Mouse (Mus musculus) fat pad, adult 2 months (tissue): ENCODE data around the gene Cxcl17.
"Not testable (repeated sequence)": the region's sequence is repeated elsewhere in the genome, so short reads cannot be mapped to it uniquely, and the experiment has no call there.

Experiments
- DNase-seq: peaks from one replicate; pipeline ENCODE4 v3.0.0-alpha.2; 2011; ENCODE audit warnings: low read depth, low spot score; ENCODE audit errors: extremely low read depth

Gene Cxcl17

DNA sequence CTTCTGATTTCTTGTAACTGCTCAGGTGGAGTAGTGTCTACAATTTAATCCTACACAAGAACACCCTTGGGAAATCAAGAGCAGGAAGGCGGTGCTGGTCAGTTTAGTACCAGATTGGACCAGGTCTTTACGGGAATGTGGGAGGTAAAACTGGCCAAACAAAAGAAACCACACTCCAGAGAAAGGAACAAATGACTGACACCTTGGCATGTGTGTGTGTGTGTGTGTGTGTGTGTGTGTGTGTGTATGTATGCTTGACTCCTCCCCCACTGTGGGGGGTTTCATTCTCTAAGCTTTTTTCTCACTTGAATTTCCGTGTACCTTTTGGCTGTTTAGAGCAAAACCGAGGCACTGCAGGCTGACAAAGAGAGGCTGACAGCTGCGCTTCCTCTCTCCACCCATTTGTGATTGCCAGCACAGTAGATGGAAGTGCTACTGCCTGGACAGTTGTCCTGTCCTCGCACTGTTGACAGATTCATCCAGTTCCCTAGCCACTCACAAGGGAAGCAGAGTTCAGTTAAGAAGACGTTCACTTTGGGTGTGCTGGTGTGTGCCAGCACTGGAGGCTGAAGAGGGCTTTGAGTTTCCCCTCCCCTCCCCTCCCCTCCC lies at the start of gene Cxcl17:
Gene Cxcl17 (minus strand): TSS at position 54 of the 609 bp plus-strand sequence.
- no peak for DNase-seq

GRCm38 (mm10) chr7:25462033-25462337 lies 49.3 kb upstream of the Cxcl17 start:
- DNase-seq, result not testable (repeated sequence)

DNA sequence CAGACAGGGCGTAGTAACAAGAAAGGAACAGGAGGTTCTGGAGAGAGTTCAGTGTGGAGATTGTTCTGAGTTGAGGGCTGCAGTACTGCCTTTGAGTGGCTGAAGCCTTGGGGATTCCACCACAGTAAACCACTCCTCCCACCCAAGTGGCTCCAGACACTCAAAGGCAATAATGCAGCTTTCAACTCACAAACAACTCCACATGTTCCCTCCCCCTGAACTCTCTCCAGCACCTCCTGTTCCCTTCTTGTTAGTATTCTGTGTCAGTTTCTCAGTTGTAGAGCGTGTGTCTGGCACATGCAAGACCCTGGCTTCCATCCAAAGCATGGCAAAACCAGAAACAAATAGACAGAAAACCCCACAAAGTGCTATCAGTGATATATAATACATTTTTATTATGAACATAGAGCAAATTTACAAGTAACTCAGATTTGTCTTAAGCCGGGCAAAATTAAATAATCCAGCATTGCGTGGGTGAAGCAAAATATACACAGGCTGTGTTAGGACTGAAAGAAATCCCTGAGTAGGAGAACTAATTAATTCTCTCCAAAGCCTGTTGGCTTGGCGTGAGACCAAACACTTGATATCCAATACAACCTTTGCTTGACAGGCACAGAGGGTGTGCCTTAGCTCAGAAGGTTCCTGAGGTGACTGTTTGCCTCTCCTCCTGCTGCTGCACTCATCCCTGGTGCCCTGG lies 48.8 kb upstream of the Cxcl17 start:
- DNase-seq, result not testable (repeated sequence)

GRCm38 (mm10) chr7:25452103-25452502 lies 39.4 kb upstream of the Cxcl17 start:
- DNase-seq, result no peak

- no peak for DNase-seq
Observed at GRCm38 (mm10) chr7:25449913-25450890, 37.5 kb upstream of the Cxcl17 start.

DNA sequence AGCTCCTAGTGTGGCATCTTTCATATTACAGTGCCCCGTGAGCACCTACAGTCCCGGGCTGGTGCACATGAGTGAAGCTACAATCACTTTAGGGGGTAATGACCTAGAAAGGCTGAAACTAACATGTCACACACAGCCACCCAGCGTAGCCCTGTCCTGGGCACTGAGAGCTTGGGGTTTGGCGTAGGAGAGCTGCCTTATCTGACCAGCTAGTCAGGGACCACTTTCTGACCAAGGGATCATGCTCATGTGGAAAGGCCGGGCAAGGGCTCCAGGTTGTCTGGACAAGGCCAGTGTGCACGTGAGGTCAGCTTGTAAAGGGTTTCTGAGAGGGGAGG lies 28.1 kb upstream of the Cxcl17 start:
- DNase-seq, result no peak

DNA sequence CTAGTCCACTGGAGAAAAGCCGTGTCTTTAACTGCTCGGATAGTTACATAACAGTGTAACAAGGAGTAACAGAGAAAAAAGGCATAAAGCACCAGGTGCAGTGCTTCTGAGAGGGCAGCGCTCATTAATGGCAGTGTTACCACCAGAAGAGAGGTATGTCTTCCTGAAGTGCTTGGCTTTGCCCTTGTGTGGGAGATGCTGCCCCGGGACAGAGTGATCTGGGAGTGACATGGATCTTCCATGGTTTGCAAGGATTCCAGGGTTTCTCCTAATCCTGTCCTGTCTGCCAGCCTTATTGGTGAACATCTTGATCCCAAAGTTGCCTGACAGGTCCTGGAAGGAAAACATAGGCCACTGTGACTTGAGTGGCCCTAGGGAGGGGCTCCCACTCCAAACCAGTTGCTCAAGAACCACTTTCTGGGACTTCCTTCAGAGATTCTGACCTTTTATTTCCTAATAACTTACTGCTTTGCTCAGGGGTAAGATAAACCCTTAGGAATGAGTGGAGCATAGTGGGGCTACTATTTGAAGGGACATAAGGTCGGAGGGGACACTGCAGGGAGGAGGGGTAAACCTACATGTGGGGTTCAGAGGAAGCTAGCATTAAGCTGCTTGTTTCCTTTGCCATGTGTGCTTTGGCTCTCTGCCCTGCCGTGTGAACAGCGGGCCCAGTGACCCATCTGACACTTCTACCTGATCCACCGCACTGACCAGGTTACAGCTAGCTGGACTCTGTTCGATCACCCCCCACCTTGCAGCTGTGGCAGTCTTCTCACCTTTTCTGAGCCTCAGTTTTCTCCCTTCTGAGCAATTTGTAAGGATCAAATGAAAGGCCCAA lies 27.5 kb upstream of the Cxcl17 start:
- peak; percentile 94 for DNase-seq

GRCm38 (mm10) chr7:25439124-25439822 lies 26.6 kb upstream of the Cxcl17 start:
- peak; percentile 55 for DNase-seq

DNA sequence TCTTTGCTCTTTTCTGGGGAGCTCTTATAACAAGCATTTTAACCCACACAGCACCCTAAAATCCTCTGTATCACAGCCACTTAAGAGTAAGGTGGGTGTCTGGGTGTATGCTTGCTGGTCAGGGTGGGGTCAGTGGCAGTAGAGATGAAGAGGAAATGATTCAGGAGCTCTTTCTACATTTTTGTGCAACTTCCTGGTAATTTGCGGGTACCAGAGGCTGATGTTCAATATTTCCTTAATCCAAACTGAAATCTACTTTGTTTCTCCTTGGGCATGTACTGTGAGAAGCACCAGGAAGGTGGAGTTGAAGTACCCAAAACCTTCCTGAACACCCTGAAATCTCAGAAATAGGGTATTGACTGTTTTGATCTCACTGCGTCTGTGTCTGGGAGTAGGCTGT lies 24.0 kb upstream of the Cxcl17 start:
- no peak for DNase-seq

DNA sequence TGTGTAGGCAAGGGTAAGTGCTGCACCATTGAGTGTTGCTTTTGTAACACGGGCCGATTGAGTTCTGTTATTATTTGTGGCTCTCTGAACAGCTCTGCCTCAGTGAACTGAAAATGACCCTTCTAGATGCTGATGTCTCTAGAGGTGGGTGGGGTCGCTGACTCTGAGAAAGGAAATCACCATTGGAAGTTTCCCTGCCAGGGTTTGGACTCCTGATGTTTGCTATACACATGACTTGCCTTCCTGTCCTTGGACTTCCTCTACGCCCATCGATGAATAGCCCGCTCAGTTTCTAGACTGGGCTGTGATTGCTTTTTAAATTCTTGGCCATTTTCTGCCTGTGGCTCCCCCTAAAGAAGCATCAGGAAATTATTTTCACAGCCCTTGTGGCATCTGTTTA lies 23.5 kb upstream of the Cxcl17 start:
- DNase-seq, result no peak

DNA sequence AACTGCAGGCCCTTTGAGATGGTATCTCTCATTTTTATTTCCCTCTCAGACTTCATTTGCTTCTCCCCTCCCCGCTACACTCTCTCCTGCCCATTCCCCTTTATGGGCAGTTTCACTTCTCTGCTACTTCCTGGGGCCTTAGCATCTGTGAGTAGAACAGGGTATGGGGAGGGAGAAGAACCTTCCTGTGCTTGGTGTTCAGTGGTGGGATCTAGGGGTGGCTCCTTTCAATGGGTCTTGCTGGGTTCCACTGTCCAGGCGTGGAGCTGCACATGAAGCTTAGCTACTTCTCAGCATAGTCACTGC lies 22.8 kb upstream of the Cxcl17 start:
- DNase-seq, result no peak

DNA sequence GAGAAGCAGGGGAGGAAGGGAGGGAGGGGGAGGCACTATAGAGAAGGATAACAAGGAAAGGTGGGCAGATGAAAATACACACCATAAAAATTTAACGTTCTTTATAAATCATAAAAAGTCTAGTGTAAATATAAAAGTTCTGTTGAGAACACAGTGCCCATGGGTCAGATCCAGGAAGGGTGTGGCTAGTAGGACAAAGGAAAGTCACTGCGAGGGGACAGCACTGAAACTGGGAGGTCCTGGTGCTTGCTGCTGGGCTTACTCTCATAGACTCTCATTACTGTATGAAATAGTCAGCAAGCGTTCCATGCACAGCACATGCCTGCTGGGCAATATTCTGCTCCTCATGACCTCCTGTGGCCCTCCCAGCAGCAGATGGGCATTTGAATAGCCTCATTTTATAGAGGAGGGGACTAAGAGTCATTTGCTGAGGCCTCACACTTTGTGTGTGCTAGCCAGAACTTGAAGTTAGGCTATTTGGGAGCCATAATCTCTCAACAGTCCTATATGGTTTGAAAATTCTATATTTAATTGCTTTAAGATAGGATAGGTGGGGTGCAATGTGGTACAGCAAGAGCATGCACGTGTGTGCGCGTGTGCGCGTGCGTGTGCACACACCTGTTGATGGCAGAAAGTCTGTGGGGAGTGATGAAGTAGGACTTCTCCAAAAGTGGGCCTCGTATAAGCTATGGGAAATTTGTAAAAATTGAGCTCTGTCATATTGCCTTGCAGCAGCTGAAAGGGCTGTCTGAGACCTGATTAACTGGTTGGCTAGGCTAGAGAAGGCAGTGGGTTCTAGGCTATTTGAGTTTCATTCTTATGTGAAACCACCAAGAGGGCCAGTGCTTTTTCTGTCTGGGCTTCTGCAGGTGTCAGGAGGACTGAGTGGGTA lies 22.2 kb upstream of the Cxcl17 start:
- no peak for DNase-seq

- no peak for DNase-seq
Observed at GRCm38 (mm10) chr7:25433781-25434560, 21.3 kb upstream of the Cxcl17 start.

DNA sequence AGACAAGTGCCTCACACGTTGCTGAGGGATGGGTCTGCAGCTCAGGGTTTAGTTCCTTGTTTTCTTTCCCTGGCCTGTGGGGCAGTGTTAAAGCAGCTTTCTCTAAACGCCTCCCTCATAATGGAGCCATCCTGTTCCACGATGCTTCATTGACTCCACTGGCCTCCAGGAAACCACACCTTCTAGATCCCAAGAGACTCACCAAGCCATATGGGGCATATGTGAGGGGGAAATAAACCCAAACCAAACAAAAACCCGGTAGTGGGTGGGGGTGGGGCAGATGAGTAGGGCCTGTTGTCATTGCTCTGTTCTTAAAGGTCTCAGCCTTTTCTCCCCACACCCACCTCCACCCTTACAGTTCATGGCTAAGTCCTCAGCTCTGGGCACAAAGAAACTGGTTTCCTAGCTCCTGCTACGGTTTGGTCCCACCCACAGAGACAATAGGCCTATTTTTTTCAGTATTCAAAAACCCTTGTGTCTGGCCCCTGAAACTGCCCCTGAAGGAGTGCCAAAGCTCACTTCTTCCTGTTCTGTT lies 20.4 kb upstream of the Cxcl17 start:
- DNase-seq, result no peak

- no peak for DNase-seq
Observed at GRCm38 (mm10) chr7:25432381-25432780, 19.7 kb upstream of the Cxcl17 start.

GRCm38 (mm10) chr7:25429886-25430784 lies 17.4 kb upstream of the Cxcl17 start:
- peak; percentile 40 for DNase-seq

GRCm38 (mm10) chr7:25428321-25428720 lies 15.6 kb upstream of the Cxcl17 start:
- DNase-seq, result no peak

GRCm38 (mm10) chr7:25427144-25427543 lies 14.5 kb upstream of the Cxcl17 start:
- DNase-seq, result peak; percentile 34
